Mouse (Mus musculus) heart, postnatal 4 days (tissue): ENCODE data around the gene Arhgdib. TPM values are rescaled to one million over a fixed set of nuclear protein-coding genes. Genes with fewer than 3 reads are reported as not detected.

Experiments used
- DNase-seq: peaks from one replicate; pipeline ENCODE4 v3.0.0; 2021
- total RNA-seq, 2 experiments: library from RNA; stranded (reverse); gene quantifications; 2 replicates each; pipeline ENCODE4 v1.2.3; 2021

Gene Arhgdib
- total RNA-seq, 2 experiments from 2014 or later, result 33.6 to 39.4 TPM

DNA sequence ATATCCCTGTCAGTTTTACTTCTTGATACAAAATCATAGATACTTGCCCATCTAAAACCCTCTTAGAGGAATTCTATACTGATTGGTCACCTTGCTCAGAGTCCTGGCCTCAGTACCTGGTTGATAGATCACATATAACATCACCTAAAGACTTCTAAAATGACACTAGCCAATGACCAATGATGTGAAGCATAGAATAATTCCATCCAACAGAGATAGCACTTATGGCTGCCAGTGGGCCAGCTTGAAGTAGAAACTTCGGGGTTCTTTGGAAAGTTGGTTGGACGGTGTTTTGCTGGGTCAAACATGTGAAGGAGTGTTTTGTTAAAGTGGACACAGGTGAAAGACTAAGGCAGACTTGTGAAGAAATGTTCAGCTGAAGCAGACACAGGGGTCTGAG is 8.5 kb upstream of the Arhgdib start:
- DNase-seq, result no peak

DNA sequence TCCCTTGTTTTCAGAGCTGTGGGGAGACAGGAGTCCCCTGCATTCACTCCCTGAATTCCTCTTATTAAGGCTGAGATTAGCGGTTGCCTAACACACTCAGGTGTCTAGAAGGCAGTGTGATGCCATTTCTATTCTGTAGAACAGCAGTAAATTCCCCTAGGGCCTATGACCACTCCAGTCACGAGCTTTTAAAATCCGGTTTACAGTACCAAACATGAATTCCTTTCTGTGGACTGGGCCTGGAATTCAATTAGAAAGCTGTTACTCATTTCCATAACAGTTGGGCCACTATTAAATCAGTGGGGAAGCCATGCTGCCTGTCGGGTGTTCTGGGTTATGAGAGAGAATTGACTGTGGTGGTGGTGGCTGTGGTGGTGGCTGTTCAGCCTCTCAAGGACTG is 6.0 kb upstream of the Arhgdib start:
- no peak for DNase-seq

DNA sequence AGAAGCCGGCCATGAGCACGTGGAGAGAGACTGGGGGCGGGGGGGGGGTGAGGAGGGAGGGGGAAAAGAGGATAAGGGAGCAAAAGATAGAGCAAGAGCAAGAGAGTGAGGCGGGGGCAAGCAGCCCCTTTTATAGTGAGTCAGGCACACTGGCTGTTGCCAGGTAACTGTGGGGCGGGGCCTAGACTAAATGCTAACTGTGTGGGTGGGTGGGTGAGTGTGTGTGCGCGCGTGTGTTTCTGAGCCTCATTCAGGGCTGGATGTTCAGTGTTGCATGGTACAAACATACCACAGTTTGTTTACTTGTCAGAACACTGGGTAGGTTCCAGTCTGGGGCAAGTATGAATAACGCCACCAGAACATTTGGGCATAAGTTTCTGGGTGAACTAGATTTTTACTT is 5.2 kb upstream of the Arhgdib start:
- no peak for DNase-seq

DNA sequence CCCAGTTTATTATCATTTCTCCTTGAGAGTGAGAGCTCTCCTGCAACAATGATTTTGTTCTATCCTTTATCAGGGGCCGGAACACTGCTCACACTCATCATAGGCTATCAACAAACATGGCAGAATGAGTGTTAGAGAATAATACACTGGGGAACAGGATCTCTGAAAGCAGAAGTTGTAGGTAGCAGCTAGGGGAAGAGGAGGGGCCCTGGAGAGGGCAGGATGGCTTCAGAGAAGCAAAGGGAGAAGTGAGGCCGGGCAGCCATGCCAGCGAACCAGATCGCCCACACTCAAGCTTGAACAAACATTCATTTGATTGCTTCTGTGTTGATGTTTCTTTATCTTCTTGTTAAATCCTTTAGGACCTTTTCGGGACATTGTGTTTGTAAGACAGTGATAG is 4.5 kb upstream of the Arhgdib start:
- no peak for DNase-seq

DNA sequence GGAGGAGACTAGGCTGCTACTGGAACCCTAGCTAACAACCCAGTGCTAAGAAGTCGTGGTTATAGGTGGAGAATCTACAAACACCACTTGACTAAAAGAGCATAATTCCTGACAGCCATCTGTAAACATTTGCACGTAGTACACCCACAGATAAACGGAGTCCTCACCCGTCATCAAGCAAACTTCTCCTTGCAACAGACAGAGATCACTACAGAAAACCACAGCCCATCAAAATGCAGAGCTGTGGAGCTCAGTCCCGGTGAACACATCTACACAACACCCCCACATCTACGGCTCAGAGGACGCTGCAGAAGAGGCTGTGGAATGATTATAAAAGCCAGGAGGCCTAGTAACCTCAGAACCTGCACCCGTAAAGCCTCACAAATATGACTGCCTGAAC is 2.8 kb upstream of the Arhgdib start:
- no peak for DNase-seq

DNA sequence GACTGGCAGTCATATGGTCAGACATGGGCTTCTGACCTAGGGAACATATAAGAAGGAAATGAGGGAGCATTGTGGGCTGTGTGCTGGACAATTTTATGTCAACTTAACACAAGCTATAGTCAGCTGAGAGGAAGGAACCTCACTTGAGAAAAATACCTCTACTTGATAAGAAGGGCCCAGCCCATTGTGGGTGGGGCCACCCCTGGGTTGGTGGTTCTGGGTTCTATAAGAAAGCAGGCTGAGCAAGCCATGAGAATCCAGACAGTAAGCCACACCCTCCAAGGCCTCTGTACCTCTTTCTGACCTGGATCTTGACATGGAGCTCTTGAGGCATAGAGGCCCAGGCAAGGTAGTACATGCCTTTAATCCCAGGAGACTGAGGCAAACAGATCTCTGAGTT is 1.7 kb upstream of the Arhgdib start:
- DNase-seq, result no peak

DNA sequence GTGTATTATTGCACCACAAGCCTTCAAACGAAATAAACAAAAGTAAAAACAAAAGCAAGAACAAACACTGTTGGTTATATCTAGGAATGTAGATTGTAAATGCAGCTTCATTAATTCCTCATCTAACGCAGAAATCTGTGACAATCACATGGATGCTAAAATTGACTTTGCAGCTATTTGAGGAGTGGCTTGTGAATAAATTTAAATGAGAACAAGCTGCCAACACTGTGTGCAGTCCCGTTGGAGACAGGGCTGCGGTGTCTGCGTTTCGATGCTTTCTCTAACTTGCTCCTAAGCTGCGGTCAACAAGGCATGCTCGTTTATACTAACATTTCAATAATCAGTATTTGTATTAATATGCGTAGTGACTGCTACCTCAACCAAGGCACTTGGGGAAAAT is 581 bp upstream of the Arhgdib start:
- no peak for DNase-seq

DNA sequence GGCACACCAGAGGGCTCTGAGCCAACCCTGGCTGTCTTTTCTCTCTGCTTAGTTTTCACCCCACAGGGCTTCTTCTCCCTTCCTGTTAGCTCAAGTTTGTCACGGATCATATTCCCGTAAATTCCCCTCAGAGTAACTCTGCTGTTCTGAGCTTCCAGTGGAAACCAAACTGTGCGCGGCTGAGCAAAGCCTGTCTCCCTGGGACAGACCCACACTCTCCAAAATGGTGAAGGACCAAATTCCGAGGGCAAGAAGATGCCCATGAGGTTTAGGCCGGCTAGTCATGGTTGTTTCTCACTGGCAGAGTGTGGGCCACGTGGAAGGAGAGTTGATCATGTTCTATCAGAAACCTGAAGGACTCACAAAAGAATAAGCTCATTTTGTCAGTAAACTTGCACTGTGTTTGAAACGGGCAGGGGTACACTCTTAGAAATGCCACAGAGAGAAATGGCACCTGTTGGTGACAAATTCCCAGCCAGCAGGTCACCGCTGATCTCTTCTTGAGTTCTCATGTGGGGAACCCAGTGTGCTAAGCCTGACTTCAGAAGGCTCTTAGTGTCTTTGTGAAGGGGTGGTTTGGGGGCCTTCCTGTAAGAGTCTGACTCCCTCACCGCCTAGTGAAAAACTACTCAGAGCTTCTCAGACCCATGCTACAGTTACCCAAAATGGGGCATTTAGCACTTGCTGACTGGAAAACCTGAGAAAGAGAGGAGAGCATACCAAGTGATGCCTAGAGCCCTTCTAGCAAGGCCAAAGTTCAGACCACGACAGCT is 1.3 kb downstream of the Arhgdib start:
- DNase-seq, result no peak

DNA sequence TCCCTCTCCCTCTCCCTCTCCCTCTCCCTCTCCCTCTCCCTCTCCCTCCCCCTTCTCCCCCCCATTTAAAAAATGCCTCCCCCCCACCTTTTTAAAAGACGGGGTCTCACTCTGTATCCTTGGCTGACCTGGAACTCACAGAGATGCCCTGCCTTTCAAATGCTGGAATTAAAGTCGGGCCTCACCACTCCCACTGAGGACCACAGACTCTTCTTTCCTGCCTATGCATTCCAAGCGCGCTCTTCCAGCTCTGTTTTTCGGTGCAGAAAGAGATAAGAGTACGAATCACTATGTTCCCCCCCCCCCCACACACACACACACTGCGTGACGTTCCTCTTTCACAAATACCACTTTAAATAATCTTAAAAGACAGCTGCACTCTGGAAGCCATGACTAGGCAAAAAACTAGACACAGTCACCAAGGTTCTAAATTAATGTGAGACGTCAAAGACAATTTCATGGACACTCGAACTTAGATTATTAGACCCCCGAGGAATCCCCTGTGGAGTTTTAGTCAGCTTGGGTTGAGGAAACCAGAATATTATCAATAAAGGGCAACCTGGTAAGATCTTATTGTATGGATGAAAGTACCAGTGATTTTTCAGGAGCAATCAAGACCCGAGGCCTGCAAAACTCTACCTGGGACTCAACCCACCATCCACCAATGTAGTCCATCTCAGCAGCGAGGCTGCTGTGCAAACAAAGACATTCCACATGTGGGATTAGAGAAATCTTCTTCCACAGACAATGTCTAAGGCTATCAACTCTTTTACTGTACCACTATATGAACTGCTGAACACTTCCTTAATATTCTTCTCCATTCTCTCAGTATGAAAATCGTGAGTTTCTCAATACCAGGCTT is 2.1 kb downstream of the Arhgdib start:
- DNase-seq, result no peak

DNA sequence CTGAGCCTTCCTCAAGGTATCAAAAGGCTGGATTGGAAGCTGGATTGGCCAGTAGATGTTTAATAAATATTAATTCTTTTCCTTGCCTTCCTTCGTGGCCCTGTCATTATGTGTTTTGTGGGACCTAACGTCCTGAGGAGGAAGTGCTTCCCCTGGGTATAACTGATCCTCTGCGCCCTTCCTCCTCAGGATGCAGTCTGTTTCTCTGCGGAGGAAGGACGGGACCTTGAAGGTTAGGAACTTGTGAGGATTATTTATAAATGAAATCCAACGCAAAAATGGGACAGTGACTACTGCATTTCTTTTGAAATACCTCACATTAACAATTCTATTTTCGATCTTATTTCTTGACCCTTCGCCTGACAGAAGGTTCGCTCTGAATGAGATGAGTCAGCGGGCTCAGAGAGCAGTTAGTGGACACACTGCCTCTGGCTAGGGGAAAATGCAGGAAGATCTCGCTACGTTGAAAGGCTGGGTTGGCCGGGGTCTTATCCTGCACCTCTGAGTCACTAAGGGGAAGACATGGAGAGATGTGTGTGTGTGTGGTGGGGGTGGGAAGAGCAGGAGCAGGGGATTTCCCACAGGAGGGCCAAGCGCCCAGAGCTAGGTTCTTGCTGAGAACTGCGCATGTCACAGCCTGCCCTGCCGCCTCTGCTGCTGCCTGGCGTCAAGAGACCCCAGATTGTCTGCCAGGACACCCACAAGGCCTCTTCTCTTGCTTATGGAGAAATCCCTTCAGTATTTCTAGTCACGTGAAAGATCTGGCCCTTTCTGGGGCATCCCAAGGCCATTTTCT is 3.2 kb downstream of the Arhgdib start:
- peak; percentile 48 for DNase-seq

DNA sequence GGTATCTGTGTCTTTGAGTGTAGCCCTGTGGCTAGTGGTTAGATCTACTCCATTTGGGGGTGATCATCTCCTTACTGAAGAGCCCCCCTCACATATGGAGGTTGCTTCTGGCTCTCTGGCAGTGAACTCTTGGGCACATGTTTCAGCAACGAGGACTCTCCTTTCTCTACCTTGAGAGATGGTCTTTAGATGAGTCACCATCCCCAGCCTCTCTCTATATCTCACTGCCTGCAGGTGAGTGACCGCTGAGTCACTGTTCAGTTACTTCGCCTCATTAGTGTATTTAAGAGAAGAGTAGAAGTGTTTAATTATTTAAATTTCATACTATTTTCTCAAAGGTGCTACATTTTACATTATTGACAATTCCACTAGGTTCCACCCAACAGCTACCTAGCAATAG is 4.6 kb downstream of the Arhgdib start:
- no peak for DNase-seq

DNA sequence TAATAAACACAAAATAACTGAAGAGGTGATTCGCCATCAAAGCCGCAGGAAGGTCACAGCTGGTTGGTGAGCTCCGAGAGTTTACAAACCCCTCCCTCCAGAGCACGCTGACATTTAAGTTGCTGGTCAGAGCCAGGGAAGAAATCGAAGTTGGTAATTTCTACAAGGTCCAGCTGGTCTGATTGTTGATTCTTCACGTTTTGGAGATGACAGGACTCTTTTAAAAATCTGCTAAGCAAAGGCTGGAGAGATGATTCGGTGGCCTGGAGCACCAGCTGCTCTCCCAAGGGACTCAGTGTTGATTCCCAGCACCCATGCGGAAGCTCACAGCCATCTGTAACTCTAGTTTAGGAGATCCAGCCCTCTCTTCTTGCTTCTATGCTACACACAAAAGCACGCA is 5.3 kb downstream of the Arhgdib start:
- no peak for DNase-seq

DNA sequence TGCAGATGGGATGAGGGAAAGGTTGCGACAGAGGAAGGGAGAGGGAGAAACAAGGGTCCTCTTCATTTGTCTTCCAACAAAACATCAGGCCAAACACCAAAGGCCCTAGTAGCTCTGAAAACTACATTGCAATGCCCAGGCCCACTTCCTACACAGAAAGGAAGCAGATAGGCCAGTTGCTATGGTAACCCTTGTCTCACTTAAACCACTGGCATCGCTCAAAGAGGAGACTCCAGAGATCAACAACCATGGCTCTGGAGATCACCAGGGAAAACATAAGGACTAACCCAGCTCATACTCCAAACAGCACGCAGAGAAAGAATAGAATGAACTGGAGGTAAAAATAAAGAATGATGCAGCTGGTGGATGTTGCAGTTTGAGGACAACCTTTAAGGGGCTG is 6.5 kb downstream of the Arhgdib start:
- no peak for DNase-seq

DNA sequence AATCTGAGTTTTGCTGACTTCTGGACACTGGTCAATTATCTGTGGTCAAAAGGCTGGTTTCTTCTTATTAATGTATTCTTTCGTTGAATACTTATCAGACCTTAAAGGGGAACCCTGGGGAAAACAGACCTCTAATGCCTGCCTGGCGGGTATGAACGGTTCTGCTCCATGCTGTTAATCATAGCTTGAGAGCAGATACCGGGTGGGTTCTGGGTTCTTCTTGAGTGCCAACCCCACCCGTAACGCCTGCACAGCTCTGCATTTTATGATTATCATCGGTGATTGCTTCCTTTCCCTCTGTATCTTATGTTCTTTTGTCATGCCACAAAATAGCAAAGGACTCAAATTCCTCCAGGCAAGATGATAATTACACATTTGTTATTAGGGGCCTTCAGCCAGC is 7.6 kb downstream of the Arhgdib start:
- no peak for DNase-seq

DNA sequence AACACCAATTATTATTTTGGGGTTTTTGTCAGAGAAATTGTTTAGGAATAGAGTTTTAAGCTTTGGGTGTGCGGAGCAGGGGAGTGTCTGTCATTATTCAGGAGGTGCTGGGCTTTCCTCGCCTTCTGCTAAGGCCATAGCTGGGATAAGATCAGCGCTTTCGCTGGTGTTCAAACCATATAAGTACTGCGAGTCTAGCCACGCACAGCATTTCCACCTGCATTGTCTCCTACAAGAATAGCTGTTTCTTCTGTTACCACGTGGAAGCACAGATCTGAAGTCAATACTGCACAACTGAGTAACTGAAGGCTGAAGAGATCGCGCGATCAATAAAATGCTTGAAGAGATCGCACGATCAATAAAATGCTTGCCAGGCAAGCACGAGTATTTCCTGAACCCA is 10.5 kb downstream of the Arhgdib start:
- no peak for DNase-seq

DNA sequence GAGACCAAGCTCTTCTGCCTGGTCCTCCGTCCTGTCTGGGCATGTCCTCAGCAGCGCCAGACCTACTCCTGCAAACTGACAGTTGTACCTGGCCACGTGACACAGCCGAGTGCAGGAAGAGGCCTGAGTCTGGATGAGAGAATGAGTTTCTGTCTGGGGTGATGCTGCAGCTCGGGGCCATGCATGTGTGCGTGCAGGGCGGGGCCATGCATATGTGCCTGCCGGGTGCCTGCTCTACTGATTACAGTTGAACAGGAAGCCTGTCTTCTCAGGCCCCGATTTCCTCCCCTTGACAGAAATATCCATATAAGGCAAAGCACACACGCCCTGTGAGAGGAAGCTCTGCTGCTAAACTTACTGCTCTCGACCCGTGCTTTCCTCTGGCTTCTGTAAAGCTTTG is 11.0 kb downstream of the Arhgdib start:
- peak; percentile 59 for DNase-seq

DNA sequence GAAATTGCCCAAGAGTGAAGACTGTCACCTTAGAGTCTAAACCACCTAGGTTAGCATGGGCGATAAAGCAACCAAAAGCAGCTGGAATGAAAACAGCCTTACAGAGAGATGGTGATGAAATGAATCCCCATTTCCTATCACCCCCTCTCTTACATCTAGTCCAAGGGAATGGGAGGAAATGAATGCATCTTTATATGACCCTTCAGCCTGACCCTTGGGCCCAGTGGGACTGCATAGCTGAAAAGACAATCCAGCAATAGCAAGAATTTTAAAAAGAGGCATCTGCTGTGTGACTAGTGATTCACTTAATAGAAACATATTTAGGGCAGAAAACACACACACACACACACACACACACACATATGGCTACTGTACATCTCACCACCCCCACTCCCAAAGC is 14.1 kb downstream of the Arhgdib start:
- no peak for DNase-seq

DNA sequence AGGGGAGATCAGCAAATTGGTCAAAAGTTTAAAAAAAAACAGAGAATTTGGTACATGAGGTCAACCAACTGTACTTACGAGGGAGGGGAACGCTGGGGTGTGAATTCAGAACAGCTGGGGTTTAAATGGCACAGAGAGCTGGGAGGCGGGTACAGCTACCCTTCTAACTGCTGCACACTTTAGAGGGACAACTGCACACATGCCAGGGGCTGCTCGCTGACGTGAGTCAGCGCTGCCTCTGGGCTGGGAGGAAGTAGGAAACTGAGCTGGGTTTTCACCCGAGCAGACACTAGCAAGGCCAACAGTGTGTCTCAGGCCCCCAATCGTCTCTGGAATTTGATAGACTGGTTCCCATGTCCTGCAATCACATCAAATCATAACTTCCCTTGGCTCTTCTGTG is 16.6 kb downstream of the Arhgdib start:
- no peak for DNase-seq

DNA sequence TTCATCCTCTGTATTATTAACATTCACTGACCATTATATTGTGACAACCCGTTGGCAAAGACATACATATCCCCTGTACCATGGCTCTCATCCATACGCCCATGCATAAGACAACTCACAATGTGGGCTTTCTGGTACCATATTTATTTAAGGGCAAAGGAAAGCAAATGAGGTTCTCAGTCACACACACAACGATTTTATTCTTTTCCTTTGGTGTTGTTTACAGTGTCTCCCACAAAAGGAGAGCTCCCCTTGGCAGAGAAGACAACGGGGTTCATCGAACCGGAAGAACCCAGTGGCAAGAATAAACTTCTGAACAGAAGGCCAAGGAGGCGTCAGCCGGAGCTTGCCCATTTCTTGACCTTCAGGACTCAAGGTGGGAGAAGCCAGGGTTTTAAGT is 18.2 kb downstream of the Arhgdib start, which contains the start of gene Pde6h:
Gene Pde6h, plus strand, starts transcription at position 301 of the 400 bp plus-strand sequence.
- no peak for DNase-seq

DNA sequence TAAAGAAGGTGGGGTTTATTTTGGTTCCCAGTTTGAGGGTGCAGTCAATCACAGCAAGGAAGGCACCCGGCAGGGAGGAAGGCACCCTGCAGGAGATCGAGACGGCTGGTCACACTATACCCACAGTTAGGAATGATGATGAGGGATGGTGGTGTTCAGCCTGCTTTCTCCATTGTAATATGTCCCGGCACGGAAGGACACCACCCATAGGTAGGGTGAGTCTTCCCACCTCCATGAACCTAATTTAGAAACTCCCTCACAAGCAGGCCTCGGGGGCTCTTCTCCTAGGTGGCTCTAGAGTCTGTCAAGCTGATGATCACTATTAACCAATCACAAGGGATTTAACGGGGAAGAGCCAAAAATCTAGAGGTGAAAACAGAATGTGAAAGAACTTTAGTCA is 18.8 kb downstream of the Arhgdib start:
- DNase-seq, result no peak

DNA sequence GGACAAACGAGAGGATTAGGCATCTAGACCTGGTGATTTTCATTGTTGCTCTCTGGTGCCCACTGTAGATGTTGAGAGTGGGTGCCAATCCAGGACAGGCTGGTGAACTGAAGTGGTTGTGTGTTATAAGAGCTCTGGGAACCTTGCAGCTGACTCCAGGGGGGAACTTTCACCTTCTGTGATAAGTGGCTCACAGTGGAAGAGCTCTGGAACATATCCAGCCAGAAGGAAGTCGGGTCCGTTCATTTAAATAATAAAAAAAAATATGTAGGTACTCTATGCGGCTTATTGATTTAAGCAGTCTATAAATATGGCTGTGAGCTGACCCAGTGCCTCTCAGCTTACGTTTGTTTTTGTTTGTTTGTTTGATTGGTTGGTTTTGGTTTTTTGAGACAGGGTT is 19.6 kb downstream of the Arhgdib start, which contains the start of gene Erp27:
Gene Erp27, minus strand, starts transcription at position 101 of the 400 bp plus-strand sequence.
- DNase-seq, result no peak

DNA sequence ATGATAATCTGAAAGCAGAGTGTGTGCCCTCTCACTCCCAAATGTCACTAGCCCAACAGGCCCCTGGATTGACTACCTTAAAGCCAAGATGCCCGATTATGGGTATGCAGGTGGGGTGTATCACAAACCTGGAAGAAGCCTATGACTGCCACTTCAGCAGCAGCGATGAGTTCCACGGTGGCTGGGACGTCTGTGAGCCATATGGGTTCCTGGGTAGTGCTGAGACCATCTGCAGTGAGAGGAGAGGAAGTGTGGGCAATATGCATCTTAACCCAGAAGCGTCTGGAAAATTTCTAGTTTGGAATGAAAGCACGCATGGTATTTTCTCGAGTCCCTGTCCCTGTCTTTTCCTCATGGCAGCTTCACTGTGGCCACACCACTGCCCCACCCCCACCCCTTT is 20.1 kb downstream of the Arhgdib start:
- DNase-seq, result no peak
